12 mouse cellular contexts compared by ENCODE assay signal in the genomic region with DNA sequence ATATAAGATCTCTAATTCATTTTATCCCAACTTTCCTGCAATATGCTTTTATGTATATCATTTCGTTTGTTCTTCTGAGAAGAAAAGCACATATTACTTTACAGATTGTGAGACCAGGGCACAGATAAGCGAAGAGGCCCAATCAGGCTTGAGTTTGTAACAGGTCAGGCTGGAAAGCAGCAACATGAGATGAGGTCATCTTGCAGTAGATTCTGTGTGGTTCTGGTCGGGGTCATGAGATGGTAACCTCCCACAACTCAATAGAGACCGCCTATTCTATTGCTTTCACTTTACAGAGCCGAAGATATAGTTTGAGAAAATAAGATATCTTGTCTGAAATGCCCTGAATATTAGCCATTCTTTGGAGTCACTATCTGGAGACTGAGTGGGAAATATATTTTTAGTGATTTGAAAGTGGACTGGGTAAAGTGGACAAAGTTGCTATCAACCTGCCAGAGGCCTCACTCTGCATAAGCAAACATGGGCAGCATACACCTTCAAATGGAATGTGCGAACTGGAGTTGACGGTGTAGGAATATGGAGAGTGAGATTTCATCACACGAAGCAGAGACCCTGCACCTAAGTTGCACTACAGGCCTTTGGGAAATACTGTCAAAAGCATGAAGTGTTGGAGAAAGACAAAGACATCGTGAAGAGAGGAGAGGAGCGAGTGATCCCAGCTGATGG.
"Had no signal": no experiment of that assay in that cellular context is flagged by ENCODE, and none has a peak within 500 bp of the region (broad histone marks: within the 10 kb centered on the region; RNA-seq: fewer than 3 reads in every experiment).

No protein-coding gene starts in this region.

- H3K4me3 ChIP-seq: kidney, embryonic 15.5 days; limb, embryonic 10.5 days; liver, embryonic 12.5 days; megakaryocyte, embryonic 14.5 days; midbrain, embryonic 12.5 days; neural tube, embryonic 12.5 days had no signal

- H3K4me2 ChIP-seq: kidney, embryonic 15.5 days; liver, embryonic 12.5 days; midbrain, embryonic 12.5 days; neural tube, embryonic 12.5 days had no signal

- DNase-seq: kidney, adult 2 months; kidney, postnatal 14 days; thymus, postnatal 4 days had no signal

- ATAC-seq: hindbrain, embryonic 16.5 days; inflammation-experienced regulatory T-cells, adult 6 months; liver, embryonic 12.5 days had no signal

- H3K27me3 ChIP-seq: kidney, embryonic 15.5 days; liver, embryonic 12.5 days; megakaryocyte, embryonic 14.5 days; midbrain, embryonic 12.5 days; neural tube, embryonic 12.5 days had no signal

- H3K36me3 ChIP-seq: kidney, embryonic 15.5 days; limb, embryonic 10.5 days; liver, embryonic 12.5 days; midbrain, embryonic 12.5 days; neural tube, embryonic 12.5 days had no signal

- H3K9ac ChIP-seq: kidney, embryonic 15.5 days; liver, embryonic 12.5 days; midbrain, embryonic 12.5 days; neural tube, embryonic 12.5 days had no signal

- H3K4me1 ChIP-seq: kidney, embryonic 15.5 days; liver, embryonic 12.5 days; megakaryocyte, embryonic 14.5 days; midbrain, embryonic 12.5 days; neural tube, embryonic 12.5 days had no signal

- H3K9me3 ChIP-seq: kidney, embryonic 15.5 days; limb, embryonic 10.5 days; liver, embryonic 12.5 days; megakaryocyte, embryonic 14.5 days; midbrain, embryonic 12.5 days; neural tube, embryonic 12.5 days had no signal

- H3K27ac ChIP-seq: kidney, embryonic 15.5 days; limb, embryonic 10.5 days; liver, embryonic 12.5 days; macrophage; midbrain, embryonic 12.5 days; neural tube, embryonic 12.5 days had no signal
